Mouse (Mus musculus): ENCODE data around the gene Fgg.

DNA sequence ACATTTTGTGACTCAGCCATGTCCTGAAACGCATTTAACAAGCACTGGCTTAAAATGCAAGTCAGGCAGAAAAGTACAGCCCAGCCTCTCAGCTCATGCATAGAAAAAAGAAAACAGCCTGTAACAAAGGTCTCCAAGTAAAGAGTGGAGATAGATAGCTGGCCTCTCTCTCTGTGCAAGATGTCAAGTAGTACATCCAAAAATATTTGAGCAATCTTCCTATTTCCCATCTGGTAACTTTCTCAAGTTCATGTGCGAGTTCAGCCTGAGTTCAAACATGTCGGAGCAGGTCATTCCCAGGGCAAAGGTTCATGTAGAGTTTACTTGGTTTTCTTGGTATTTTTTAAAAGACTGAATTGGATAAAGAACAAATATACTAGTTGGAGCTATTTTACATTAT, 36.5 kb upstream of the Fgg start:
- TF ChIP-seq GATA1 (IDR thresholded peaks at IDR 0.05; ENCODE audit: borderline replicate concordance, low read length) (no peak), CTCF (IDR thresholded peaks at IDR 0.05; ENCODE audit: low read depth, low read length) (no peak), TAL1 (conservative IDR thresholded peaks at IDR 0.05; ENCODE audit: low read depth, low read length) (no peak), GATA2 (IDR thresholded peaks at IDR 0.05; ENCODE audit: borderline replicate concordance, low read depth, low read length) (no peak), POLR2AphosphoS5 (IDR thresholded peaks at IDR 0.05; ENCODE audit: insufficient replicate concordance, low read depth, low read length) (no peak)

Data from G1E (cell line).